Mouse (Mus musculus): ENCODE measurements around the gene Ptcd2.

GRCm38 (mm10) chr13:99344599-99345575, at the start of gene Ptcd2, which contains the start of gene Mrps27:
- TF ChIP-seq POLR2A (IDR thresholded peaks at IDR 0.05; ENCODE audit: borderline replicate concordance, extremely low read depth, low read depth, low read length) (peak; percentile 80; the same call in 1 of the 2 replicates), CTCF (IDR thresholded peaks at IDR 0.05; ENCODE audit: insufficient read depth, low read length) (no peak)

Measured in lung, adult 2 months (tissue).